Mouse (Mus musculus) T-helper 1 cell (primary cell): Measurements from ENCODE around the gene Wfdc3.

Experiments
- in situ Hi-C: fragments of 300-600 bp; cut with MboI, MseI; formaldehyde crosslinking; loops from one replicate; pipeline ENCODE4 v1.15.1; 2025; ENCODE audit warnings: high pct_unique_total_duplicates

The Wfdc3 gene

DNA sequence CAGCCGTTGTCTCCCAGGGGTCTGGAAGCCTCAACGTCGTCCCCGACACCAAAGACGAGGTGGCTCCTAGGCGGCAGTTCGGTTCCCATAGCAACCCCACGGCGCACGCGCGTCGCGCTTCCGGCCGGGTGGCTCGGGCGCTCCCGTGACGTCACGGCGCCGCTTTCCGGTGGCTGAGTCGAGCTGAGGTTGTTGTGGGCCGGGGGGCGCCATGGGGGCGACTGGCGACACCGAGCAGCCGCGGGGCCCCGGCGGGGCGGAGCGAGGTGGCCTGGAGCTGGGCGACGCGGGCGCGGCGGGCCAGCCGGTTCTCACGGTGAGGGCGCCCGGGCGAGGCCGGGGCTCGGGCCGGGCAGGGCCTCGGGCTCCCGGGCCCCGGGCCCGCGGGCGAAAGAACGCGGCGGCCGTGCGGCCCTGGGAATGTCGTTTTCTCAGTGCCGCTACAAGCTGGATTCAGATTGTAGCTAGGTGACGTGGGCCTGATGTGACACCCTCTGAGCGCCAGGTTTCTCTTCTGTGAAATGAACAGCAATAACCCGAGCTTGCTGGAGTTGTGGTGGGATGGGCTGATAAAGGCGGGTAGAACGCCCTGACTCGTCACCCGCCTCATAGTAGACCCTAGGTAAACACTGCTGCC lies at the start of gene Wfdc3, which contains the start of gene Dnttip1:
Wfdc3 (minus strand) TSS at position 89 of the 637 bp plus-strand sequence.
Dnttip1 (plus strand) TSS at position 141 of the 637 bp plus-strand sequence.
- in situ Hi-C loops = no loop called here

GRCm38 (mm10) chr2:164794293-164794692 lies 48.6 kb upstream of the Wfdc3 start:
- in situ Hi-C loops = no loop called here

GRCm38 (mm10) chr2:164793772-164794171 lies 48.0 kb upstream of the Wfdc3 start:
- in situ Hi-C loops = no loop called here

DNA sequence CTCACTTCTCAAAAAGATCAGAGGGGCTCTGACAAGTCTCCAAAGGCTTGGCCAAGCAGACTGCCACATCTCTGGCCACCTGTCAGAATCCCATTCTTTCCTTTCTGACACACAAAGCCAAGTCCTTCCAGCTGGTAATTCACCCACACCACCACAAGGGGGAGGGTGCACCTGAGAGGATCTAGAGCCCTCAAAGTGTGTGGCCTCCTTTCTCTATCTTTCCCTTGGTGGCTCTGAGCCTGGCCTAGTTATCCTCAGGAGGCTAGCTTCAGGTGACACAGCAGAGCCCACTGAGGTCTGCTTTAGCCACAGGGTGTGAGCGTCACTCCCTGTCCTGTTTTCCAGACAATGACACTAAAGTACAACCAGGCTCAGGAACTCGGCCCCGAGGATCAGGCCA lies 47.5 kb upstream of the Wfdc3 start:
- in situ Hi-C loops = no loop called here

- in situ Hi-C loops = no loop called here
Observed at GRCm38 (mm10) chr2:164792400-164793190, 46.9 kb upstream of the Wfdc3 start.

DNA sequence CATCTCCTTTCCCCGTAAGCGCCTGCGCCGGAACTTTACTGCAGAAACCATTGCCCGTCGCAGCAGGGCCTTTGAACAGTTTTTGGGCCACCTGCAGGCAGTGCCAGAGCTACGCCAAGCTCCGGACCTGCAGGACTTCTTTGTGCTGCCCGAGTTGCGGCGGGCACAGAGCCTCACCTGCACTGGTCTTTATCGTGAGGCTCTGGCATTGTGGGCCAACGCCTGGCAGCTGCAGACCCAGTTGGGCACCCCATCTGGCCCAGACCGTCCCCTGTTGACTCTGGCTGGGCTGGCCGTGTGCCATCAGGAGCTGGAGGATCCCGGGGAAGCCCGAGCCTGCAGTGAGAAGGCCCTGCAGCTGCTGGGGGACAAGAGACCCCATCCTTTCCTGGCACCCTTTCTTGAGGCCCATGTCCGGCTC lies 46.1 kb upstream of the Wfdc3 start:
- in situ Hi-C loops = no loop called here

DNA sequence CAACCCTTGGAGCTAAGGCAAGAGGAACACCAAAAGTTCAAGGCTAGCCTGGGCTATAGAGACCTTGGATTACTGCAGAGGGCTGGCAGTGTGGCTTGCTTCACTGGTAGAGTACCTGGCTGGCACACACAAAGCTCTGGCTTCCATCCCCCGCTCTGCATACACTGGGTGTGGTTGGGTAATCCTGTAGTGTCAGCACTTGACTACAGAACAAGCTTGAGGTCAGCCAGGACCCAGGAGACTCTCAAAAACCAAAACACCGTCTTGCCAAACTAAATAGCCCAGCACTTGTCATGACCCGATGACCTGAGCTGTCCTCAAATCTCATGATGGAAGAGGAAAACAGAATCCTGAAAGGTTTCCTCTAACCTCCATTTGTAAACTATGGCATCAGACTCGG lies 44.7 kb upstream of the Wfdc3 start:
- in situ Hi-C loops = no loop called here

DNA sequence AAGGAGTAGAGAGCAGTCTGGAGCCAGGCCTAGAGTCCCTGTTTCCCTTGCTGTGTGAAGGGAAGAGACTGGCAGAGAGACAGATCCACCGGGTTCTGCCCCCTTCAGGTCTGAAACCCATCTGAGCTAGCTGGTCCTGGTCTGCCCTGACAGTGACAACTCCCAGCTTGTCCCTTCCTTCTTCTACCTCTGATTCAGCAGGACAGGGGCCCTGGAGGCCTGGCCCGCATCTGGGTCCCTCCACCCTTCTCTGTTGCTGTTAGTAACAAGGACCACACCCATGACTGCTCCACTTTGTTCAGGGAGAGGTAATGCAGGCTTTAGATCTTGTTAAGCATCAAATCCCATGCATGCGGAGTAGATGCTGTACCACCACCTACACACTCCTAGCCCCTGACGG lies 42.7 kb upstream of the Wfdc3 start:
- in situ Hi-C loops = no loop called here

DNA sequence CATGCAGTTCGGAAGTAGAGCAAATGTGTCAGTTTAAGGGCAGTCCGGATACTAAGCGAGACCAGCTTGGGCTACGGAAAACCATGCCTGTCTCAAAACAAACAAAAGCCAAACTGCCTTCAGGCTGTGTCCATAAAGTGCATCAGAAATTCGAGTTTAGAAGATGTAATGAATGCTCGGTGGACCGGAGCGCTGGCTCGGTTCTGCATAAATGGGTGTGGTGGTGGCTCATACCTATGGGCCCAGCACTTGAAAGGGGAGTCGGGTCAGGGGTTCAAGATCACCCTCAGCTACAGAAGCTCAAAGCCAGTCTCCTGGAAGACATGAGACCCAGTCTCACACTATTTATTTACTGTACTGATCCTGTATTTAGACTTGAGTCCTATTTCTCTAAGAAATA lies 42.0 kb upstream of the Wfdc3 start:
- in situ Hi-C loops = no loop called here

DNA sequence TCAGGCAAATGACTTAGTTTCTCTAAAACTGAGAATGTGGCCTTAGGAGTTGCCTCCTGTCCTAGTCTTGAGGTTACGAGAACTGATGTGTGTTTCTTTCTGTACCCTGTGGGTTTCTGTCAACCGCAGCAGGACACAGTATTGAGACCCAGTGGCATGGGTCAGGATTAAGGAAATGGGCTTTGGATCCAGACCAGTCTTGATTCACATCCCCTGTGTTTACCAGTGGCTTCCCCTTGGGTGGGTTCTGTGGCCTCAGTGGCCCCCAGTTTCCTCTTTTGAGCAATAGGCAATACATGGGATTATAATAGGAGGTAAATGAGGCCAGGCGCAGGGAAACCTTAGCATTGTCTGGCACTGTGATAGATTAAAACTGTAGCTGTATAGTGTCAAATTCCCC lies 41.3 kb upstream of the Wfdc3 start:
- in situ Hi-C loops = no loop called here

- in situ Hi-C loops = no loop called here
Observed at GRCm38 (mm10) chr2:164786388-164786885, 40.7 kb upstream of the Wfdc3 start.

- in situ Hi-C loops = no loop called here
Observed at GRCm38 (mm10) chr2:164785481-164786387, 40.0 kb upstream of the Wfdc3 start, which contains the start of gene Snx21. TSS of gene Snx21 (plus strand) at chr2:164785823.

GRCm38 (mm10) chr2:164784869-164785420 lies 39.2 kb upstream of the Wfdc3 start:
- in situ Hi-C loops = no loop called here

GRCm38 (mm10) chr2:164783926-164784581 lies 38.3 kb upstream of the Wfdc3 start:
- in situ Hi-C loops = no loop called here

- in situ Hi-C loops = no loop called here
Observed at GRCm38 (mm10) chr2:164781876-164782275, 36.1 kb upstream of the Wfdc3 start.

- in situ Hi-C loops = no loop called here
Observed at GRCm38 (mm10) chr2:164779481-164780086, 33.9 kb upstream of the Wfdc3 start, which contains the start of gene Tnnc2. TSS of gene Tnnc2 (minus strand) at chr2:164779967.

GRCm38 (mm10) chr2:164778809-164779208 lies 33.1 kb upstream of the Wfdc3 start:
- in situ Hi-C loops = no loop called here

DNA sequence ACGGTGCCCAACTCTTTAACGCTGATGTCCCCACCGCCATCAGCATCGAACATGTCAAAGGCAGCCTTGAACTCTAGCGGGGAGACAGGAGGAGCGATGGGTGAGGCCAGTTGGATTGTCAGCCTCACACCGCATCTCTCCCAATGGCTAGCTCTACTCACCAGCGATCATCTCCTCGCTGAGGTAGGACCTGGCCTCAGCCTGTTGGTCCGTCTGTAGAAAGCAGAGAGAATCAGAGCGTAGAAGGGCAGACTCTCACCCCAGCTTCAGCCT lies 32.2 kb upstream of the Wfdc3 start:
- in situ Hi-C loops = no loop called here

- in situ Hi-C loops = no loop called here
Observed at GRCm38 (mm10) chr2:164777246-164778014, 31.7 kb upstream of the Wfdc3 start.

DNA sequence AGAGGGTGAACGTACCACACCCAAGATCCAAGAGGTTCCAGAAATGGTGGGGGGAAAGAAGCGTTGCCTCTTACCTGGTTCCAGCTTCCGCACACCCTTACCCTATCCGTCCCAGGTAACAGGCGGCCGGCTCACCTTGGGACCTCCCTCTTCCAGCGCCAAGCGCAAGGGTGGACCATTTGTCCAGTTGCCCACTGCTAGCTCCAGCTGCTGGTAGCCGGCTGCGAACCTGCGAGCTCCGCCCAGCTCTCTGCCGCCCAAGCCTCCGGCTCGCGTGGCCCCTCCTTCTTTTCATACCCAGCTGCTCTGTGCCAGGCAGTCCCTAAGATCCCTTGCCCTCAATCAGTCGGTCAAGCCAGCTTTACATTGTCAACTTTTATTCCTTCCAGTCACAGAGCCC lies 31.1 kb upstream of the Wfdc3 start:
- in situ Hi-C loops = no loop called here
